Mouse (Mus musculus) G1E-ER4 (cell line): ENCODE measurements around the gene Acsl4. TPM values are rescaled to one million over a fixed set of nuclear protein-coding genes. Genes with fewer than 3 reads are reported as not detected.

Source experiments
- GATA1 ChIP-seq: IDR thresholded peaks from one replicate; pipeline ENCODE4 v1.8.0; 2012; ENCODE audit warnings: low read length, inconsistent platforms
- polyA plus RNA-seq: library from polyadenylated mRNA; stranded (reverse); fragments of >175 nt; gene quantifications from 2 replicates; pipeline ENCODE4 v1.2.3, GENCODE M21; 2012

Gene Acsl4
- polyA plus RNA-seq, 1 experiment: 7.4 TPM

- no peak for TF ChIP-seq GATA1
Measured at GRCm38 (mm10) chrX:142377358-142377757, 13.0 kb downstream of the Acsl4 start.

GRCm38 (mm10) chrX:142376747-142377146, 13.6 kb downstream of the Acsl4 start:
- TF ChIP-seq GATA1: no peak

DNA sequence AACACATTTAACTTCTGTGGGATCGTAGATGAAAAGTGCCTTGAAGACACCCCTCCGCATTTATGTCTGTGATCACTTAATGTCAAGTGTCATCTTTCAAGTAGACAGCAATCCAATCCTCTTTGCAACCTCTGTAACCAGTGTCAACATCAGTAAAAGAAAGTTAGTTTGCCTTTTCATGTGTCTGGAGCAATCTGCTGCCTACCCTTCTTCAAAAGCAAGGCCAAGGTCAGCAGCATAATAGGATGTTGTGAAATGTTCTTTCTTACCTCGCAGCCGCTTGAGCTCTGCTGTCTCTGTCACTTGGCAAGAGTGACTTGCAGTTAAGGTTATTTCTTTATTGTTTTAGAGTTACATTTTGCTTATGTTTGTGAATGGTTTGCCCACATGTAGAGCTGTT, 14.8 kb downstream of the Acsl4 start:
- TF ChIP-seq GATA1: no peak

DNA sequence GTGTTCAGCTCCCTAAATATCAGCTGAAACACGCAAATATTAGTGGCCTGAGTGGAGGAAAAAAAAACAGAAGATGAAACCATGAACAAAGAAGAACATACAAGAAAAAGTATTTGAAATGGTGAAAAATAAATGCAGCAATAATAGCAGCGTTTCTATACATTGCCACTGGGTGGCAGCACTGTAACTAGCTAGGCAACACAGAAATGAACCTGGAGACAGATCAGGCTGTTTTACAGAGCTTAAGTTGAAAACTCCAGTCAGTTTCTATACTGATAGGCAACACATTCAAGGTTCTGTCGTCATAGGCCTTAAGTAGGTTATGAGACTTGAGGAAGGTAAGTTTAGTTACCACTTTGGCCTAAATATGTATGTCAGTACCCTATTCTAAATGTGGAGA, 17.9 kb downstream of the Acsl4 start:
- TF ChIP-seq GATA1: no peak

- no peak for TF ChIP-seq GATA1
Measured at GRCm38 (mm10) chrX:142369935-142370334, 20.4 kb downstream of the Acsl4 start.

DNA sequence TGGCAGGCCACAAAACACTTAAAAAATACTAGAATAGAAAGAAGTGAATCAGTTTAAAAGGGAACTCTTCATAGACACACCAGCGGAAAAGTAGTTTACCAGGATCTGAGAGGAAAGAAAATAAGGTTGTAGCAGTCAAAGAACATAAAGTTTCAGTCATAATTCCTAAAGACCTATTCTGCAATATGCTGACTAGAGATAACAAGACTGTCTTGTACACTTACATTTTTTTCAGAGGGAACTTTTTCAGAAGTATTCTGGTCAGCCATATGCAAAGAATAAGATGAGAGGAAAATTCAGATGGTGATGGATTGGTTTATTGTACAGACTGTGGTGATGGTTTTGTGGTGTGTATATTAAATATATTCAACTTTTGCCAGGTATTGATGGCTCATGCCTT, 26.5 kb downstream of the Acsl4 start:
- TF ChIP-seq GATA1: no peak

DNA sequence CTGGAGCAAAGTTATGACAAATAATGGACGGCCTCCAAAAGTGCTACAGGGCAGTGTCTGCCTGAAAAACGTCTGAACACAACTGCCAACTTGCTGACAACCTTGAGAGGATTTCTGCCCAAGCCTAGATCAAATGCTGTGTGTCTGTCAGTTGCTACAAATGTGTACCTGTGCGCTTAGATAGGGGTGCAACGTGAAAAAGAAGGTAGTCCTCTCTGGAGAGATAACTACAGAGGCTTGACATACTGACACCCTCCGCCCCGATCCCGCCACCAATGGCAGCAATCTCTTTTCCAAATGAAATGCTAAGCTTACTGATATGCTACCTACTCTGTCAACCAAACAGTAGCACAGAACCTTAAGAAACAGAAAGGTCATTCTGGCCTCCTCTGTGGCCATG, 31.3 kb downstream of the Acsl4 start:
- no peak for TF ChIP-seq GATA1

- no peak for TF ChIP-seq GATA1
Measured at GRCm38 (mm10) chrX:142358427-142358826, 31.9 kb downstream of the Acsl4 start.

GRCm38 (mm10) chrX:142336207-142336606, 54.1 kb downstream of the Acsl4 start:
- TF ChIP-seq GATA1: no peak

- TF ChIP-seq GATA1: no peak
Measured at GRCm38 (mm10) chrX:142335502-142335901, 54.8 kb downstream of the Acsl4 start.

- no peak for TF ChIP-seq GATA1
Measured at GRCm38 (mm10) chrX:142325760-142326159, 64.6 kb downstream of the Acsl4 start.

- no peak for TF ChIP-seq GATA1
Measured at GRCm38 (mm10) chrX:142316106-142316505, 74.2 kb downstream of the Acsl4 start.

DNA sequence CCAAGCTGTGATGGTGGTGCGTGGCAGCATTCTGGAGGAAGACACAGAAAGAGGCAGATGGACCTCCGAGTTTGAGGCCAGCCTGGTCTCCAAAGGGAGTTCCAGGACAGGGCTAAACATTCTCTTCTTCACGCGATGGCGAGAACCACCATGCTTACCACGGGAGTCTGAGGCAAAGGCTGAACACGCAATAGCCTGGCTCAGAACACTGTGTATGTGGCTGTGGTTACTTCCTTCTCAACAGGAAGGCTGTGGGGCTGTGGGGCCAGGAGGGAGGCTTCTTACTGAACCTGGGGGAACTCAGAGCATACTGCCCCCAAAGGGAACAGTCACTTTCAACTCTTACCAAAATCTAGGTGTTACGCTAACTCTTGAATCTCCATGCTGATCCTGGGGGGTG, 75.1 kb downstream of the Acsl4 start:
- no peak for TF ChIP-seq GATA1

GRCm38 (mm10) chrX:142314307-142315024, 75.9 kb downstream of the Acsl4 start:
- TF ChIP-seq GATA1: no peak

DNA sequence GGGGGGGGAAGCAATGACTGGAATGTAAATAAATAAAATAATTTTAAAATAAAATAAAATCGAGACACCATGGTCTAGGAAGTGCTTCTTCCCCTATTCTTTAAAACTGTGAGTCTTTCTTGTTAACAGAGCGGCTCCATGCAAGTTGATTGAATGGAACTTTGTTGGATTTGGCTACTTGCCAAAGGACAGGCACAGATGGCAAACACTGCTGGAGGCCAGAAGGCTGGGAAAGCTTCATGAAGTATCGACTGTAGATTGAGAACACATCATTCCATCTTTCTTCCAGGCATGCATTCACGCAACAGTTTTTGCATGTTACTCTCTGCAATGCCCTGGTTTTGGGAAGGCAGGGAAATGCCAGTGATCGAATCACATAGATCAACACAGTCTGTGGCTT, 79.9 kb downstream of the Acsl4 start:
- no peak for TF ChIP-seq GATA1

GRCm38 (mm10) chrX:142305869-142306581, 84.3 kb downstream of the Acsl4 start, which contains the start of gene Kcne1l:
Gene Kcne1l, minus strand, starts transcription at chrX:142306294.
- no peak for TF ChIP-seq GATA1
